Mouse (Mus musculus) CH12.LX (cell line): ENCODE data around the gene Carmil1. TPM values are rescaled to one million over a fixed set of nuclear protein-coding genes. Genes with fewer than 3 reads are reported as not detected.

Experiments
- DNase-seq: peaks from one replicate; pipeline ENCODE4 v3.0.0-alpha.2; 2013; ENCODE audit errors: extremely low read depth
- H3K27ac ChIP-seq: 2 replicates; pipeline ENCODE4 v1.5.1; 2012; ENCODE audit warnings: low read depth, mild to moderate bottlenecking, control low read depth, moderate library complexity; ENCODE audit not compliant: insufficient read depth
- H3K27me3 ChIP-seq: replicated peaks from 2 replicates; pipeline ENCODE3; 2012; ENCODE audit warnings: inconsistent platforms
- H3K36me3 ChIP-seq, 2 experiments: replicated peaks in 1 of 2; 2 replicates each; pipeline versions ENCODE3 to v1.6.1; 2012; ENCODE audit warnings: inconsistent platforms in 1 of 2, low read length in 1 of 2, mild to moderate bottlenecking in 1 of 2, mixed read lengths in 1 of 2, moderate library complexity in 1 of 2; ENCODE audit not compliant: control insufficient read depth in 1 of 2, insufficient read depth in 1 of 2
- H3K4me1 ChIP-seq, 2 experiments: 2 replicates each; pipeline ENCODE4 v1.6.1; 2012; ENCODE audit warnings: inconsistent platforms in 1 of 2, moderate library complexity in 1 of 2; ENCODE audit not compliant: insufficient read depth in 2 of 2, control insufficient read depth in 1 of 2
- H3K4me2 ChIP-seq: 2 replicates; pipeline ENCODE4 v1.6.1; 2012; ENCODE audit warnings: low read depth, mild to moderate bottlenecking, control low read depth; ENCODE audit not compliant: poor library complexity, insufficient read depth, severe bottlenecking
- H3K4me3 ChIP-seq, 3 experiments: fragments of 150-350 bp in 1 of 3; sonication (generic) in 1 of 3; replicated peaks in 1 of 3; 2 replicates each; pipeline versions ENCODE3 to v1.5.1; 2011 to 2012; ENCODE audit warnings: low read depth in 2 of 3, low read length in 2 of 3, mild to moderate bottlenecking in 2 of 3, moderate library complexity in 2 of 3, control low read depth in 1 of 3, improper control_type of control experiment in 1 of 3, inconsistent platforms in 1 of 3, mixed read lengths in 1 of 3; ENCODE audit not compliant: poor library complexity in 1 of 3
- H3K79me2 ChIP-seq: replicated peaks from 2 replicates; pipeline ENCODE4 v1.6.1; 2012; ENCODE audit warnings: mild to moderate bottlenecking, moderate library complexity; ENCODE audit not compliant: control insufficient read depth, poor library complexity, insufficient read depth, severe bottlenecking; ENCODE audit errors: extremely low read depth
- H3K9ac ChIP-seq: 2 replicates; pipeline ENCODE4 v1.6.1; 2012; ENCODE audit warnings: low read depth, mild to moderate bottlenecking, control low read depth, moderate library complexity; ENCODE audit not compliant: insufficient read depth
- H3K9me3 ChIP-seq: replicated peaks from 2 replicates; pipeline ENCODE3; 2012; ENCODE audit warnings: low read length, inconsistent platforms, mixed read lengths
- BHLHE40 ChIP-seq: IDR thresholded peaks from 2 replicates; pipeline ENCODE4 v1.6.1; 2011; ENCODE audit warnings: mild to moderate bottlenecking, low read depth, low read length, improper control_type of control experiment
- CHD1 ChIP-seq: IDR thresholded peaks from 2 replicates; pipeline ENCODE4 v1.6.1; 2012; ENCODE audit warnings: low read depth, low read length, improper control_type of control experiment, inconsistent platforms
- EP300 ChIP-seq: IDR thresholded peaks from 2 replicates; pipeline ENCODE4 v1.6.1; 2011; ENCODE audit warnings: low read length, improper control_type of control experiment
- ETS1 ChIP-seq: conservative IDR thresholded peaks from 2 replicates; pipeline ENCODE4 v1.6.1; 2012; ENCODE audit warnings: low read depth, mild to moderate bottlenecking, inconsistent platforms, low read length, improper control_type of control experiment, moderate library complexity
- IRF4 ChIP-seq: IDR thresholded peaks from 2 replicates; pipeline ENCODE4 v1.6.1; 2014; ENCODE audit warnings: low read depth, mild to moderate bottlenecking, inconsistent platforms, low read length, improper control_type of control experiment
- JUN ChIP-seq: IDR thresholded peaks from 2 replicates; pipeline ENCODE4 v1.6.1; 2011; ENCODE audit warnings: low read depth, mild to moderate bottlenecking, low read length, improper control_type of control experiment, moderate library complexity; ENCODE audit not compliant: insufficient read depth
- JUND ChIP-seq: conservative IDR thresholded peaks from 2 replicates; pipeline ENCODE4 v1.6.1; 2011; ENCODE audit warnings: low read depth, low read length, improper control_type of control experiment
- KAT2A ChIP-seq: IDR thresholded peaks from 2 replicates; pipeline ENCODE4 v1.6.1; 2012; ENCODE audit warnings: low read length, improper control_type of control experiment, inconsistent platforms; ENCODE audit not compliant: insufficient replicate concordance
- MAX ChIP-seq: IDR thresholded peaks from 2 replicates; pipeline ENCODE4 v1.6.1; 2011; ENCODE audit warnings: low read length, improper control_type of control experiment
- MAZ ChIP-seq: IDR thresholded peaks from 2 replicates; pipeline ENCODE4 v1.6.1; 2012; ENCODE audit warnings: low read depth, mild to moderate bottlenecking, inconsistent platforms, low read length, improper control_type of control experiment, moderate library complexity
- MXI1 ChIP-seq: IDR thresholded peaks from 2 replicates; pipeline ENCODE4 v1.6.1; 2011; ENCODE audit warnings: mild to moderate bottlenecking, low read depth, low read length, improper control_type of control experiment
- NRF1 ChIP-seq: IDR thresholded peaks from 2 replicates; pipeline ENCODE4 v1.6.1; 2014; ENCODE audit warnings: low read depth, mild to moderate bottlenecking, inconsistent platforms, low read length, improper control_type of control experiment, moderate library complexity
- PAX5 ChIP-seq: IDR thresholded peaks from 2 replicates; pipeline ENCODE4 v1.6.1; 2012; ENCODE audit warnings: low read length, inconsistent platforms, mixed read lengths
- POLR2A ChIP-seq: IDR thresholded peaks from 2 replicates; pipeline ENCODE4 v1.6.1; 2011; ENCODE audit warnings: low read depth, mild to moderate bottlenecking, improper control_type of control experiment, low read length
- POLR2AphosphoS2 ChIP-seq: IDR thresholded peaks from 2 replicates; pipeline ENCODE4 v1.6.1; 2011; ENCODE audit warnings: low read depth, low read length, improper control_type of control experiment
- RAD21 ChIP-seq: IDR thresholded peaks from 2 replicates; pipeline ENCODE4 v1.6.1; 2011; ENCODE audit warnings: low read depth, mild to moderate bottlenecking, low read length, improper control_type of control experiment, moderate library complexity
- RCOR1 ChIP-seq: conservative IDR thresholded peaks from 2 replicates; pipeline ENCODE4 v1.6.1; 2012; ENCODE audit warnings: low read depth, mild to moderate bottlenecking, inconsistent platforms, low read length, improper control_type of control experiment
- TBP ChIP-seq: conservative IDR thresholded peaks from 2 replicates; pipeline ENCODE4 v1.6.1; 2011; ENCODE audit warnings: low read depth, low read length, improper control_type of control experiment
- TCF12 ChIP-seq: IDR thresholded peaks from 2 replicates; pipeline ENCODE4 v1.6.1; 2014; ENCODE audit warnings: low read depth, mild to moderate bottlenecking, inconsistent platforms, low read length, improper control_type of control experiment
- USF1 ChIP-seq: IDR thresholded peaks from 2 replicates; pipeline ENCODE4 v1.6.1; 2014; ENCODE audit warnings: low read depth, mild to moderate bottlenecking, inconsistent platforms, low read length, improper control_type of control experiment
- ZC3H11A ChIP-seq: IDR thresholded peaks from 2 replicates; pipeline ENCODE4 v1.6.1; 2012; ENCODE audit warnings: low read depth, mild to moderate bottlenecking, inconsistent platforms, low read length, improper control_type of control experiment
- ZKSCAN1 ChIP-seq: IDR thresholded peaks from 2 replicates; pipeline ENCODE4 v1.6.1; 2012; ENCODE audit warnings: low read depth, inconsistent platforms, low read length, improper control_type of control experiment, borderline replicate concordance
- ZMIZ1 ChIP-seq: IDR thresholded peaks from 2 replicates; pipeline ENCODE4 v1.6.1; 2012; ENCODE audit warnings: low read depth, mild to moderate bottlenecking, inconsistent platforms, low read length, improper control_type of control experiment
- ZNF384 ChIP-seq: IDR thresholded peaks from 2 replicates; pipeline ENCODE4 v1.6.1; 2012; ENCODE audit warnings: low read depth, low read length, improper control_type of control experiment, inconsistent platforms
- dilution Hi-C: fragments of 300-500 bp; cut with MboI; formaldehyde crosslinking; loops from 2 replicates; pipeline ENCODE4 v1.14.3; 2020; ENCODE audit warnings: low sequenced_read_pairs; ENCODE audit not compliant: extremely low pct_unique_long_range_greater_than_20kb, extremely low pct_ligation_motif_present
- in situ Hi-C: fragments of 300-500 bp; cut with MboI; formaldehyde crosslinking; loops from 3 replicates; pipeline ENCODE4 v1.14.3; 2019; ENCODE audit warnings: low sequenced_read_pairs, low pct_ligation_motif_present, low pct_unique_long_range_greater_than_20kb, mixed read lengths
- polyA plus RNA-seq: library from polyadenylated mRNA; unstranded; fragments of >175 nt; gene quantifications from 2 replicates; pipeline ENCODE4 v1.2.1, GENCODE M21; 2012; ENCODE audit warnings: low read depth; ENCODE audit not compliant: insufficient read length
- total RNA-seq, 2 experiments: library from RNA; depleted of rRNA; stranded (reverse); fragments of 300-350 nt in 1 of 2; fragments of >200 nt in 1 of 2; gene quantifications; 2 replicates each; pipeline ENCODE4 v1.2.3; 2012 to 2014

Gene Carmil1
- total and polyA plus RNA-seq, 3 experiments = 1.1 to 9.4 (median 7.2) TPM

GRCm38 (mm10) chr13:24177600-24177999 lies 103.0 kb downstream of the Carmil1 start:
- no peaks in the 10 kb centered on the region for H3K27me3 ChIP-seq
- no peak overlapping the region for H3K4me3 ChIP-seq
- peaks cover 0 to 3% of the 10 kb centered on the region in 2 experiments for H3K36me3 ChIP-seq
- H3K4me2 ChIP-seq = no peak overlapping the region
- no peak overlapping the region for H3K27ac ChIP-seq
- in situ Hi-C loops = no loop called here
- no peak overlapping the region for H3K9ac ChIP-seq
- DNase-seq = no peak
- H3K79me2 ChIP-seq = no peaks in the 10 kb centered on the region
- TF ChIP-seq ZNF384 (no peak), TBP (no peak), JUND (no peak), RAD21 (no peak), EP300 (no peak), RCOR1 (no peak), ZC3H11A (no peak)
- dilution Hi-C loops = no loop called here
- no peaks in the 10 kb centered on the region for H3K9me3 ChIP-seq
- H3K4me1 ChIP-seq = no peaks in the 10 kb centered on the region

- Histone ChIP-seq H3K9ac (no peak overlapping the region), H3K9me3 (no peaks in the 10 kb centered on the region), H3K4me3 (no peak overlapping the region), H3K79me2 (no peaks in the 10 kb centered on the region), H3K27me3 (no peaks in the 10 kb centered on the region), H3K27ac (no peak overlapping the region), H3K36me3 (peaks cover 0 to 3% of the 10 kb centered on the region in 2 experiments), H3K4me2 (no peak overlapping the region), H3K4me1 (no peaks in the 10 kb centered on the region)
- dilution Hi-C loops = no loop called here
- in situ Hi-C loops = no loop called here
- no peak for TF ChIP-seq USF1
- TF ChIP-seq MAZ = no peak
- TF ChIP-seq NRF1 = no peak
- TF ChIP-seq KAT2A = no peak
- no peak for TF ChIP-seq POLR2AphosphoS2
- no peak for TF ChIP-seq JUN
- no peak for TF ChIP-seq ZMIZ1
- no peak for DNase-seq
Observed at GRCm38 (mm10) chr13:24176835-24177234, 103.8 kb downstream of the Carmil1 start.

GRCm38 (mm10) chr13:24169658-24170057 lies 110.9 kb downstream of the Carmil1 start:
- dilution Hi-C loops = no loop called here
- no peak overlapping the region for H3K27ac ChIP-seq
- H3K9ac ChIP-seq = no peak overlapping the region
- H3K27me3 ChIP-seq = no peaks in the 10 kb centered on the region
- H3K9me3 ChIP-seq = no peaks in the 10 kb centered on the region
- DNase-seq = no peak
- no peaks in the 10 kb centered on the region for H3K36me3 ChIP-seq
- no peak overlapping the region for H3K4me2 ChIP-seq
- H3K79me2 ChIP-seq = no peaks in the 10 kb centered on the region
- H3K4me1 ChIP-seq = peaks cover 0 to 27% of the 10 kb centered on the region in 2 experiments; a peak in 2 of 4 replicates
- H3K4me3 ChIP-seq = no peak overlapping the region
- TF ChIP-seq MXI1 (no peak), ETS1 (no peak), BHLHE40 (no peak), TBP (no peak), TCF12 (no peak), IRF4 (no peak), EP300 (no peak), KAT2A (no peak), ZNF384 (no peak), PAX5 (no peak), MAX (no peak), CHD1 (no peak), RAD21 (no peak), MAZ (no peak), POLR2A (no peak), ZKSCAN1 (no peak), NRF1 (no peak)
- TF ChIP-seq, all 38 proteins: peak for 0
- in situ Hi-C loops = no loop called here
